Mouse (Mus musculus) CD4-positive, CD25-positive, alpha-beta regulatory T cell, adult 2 months (primary cell): ENCODE results near the gene Pif1.

Experiments
- DNase-seq: peaks from one replicate; pipeline ENCODE4 v3.0.0-alpha.2; 2012; ENCODE audit warnings: low read depth, low spot score

Pif1 gene

DNA sequence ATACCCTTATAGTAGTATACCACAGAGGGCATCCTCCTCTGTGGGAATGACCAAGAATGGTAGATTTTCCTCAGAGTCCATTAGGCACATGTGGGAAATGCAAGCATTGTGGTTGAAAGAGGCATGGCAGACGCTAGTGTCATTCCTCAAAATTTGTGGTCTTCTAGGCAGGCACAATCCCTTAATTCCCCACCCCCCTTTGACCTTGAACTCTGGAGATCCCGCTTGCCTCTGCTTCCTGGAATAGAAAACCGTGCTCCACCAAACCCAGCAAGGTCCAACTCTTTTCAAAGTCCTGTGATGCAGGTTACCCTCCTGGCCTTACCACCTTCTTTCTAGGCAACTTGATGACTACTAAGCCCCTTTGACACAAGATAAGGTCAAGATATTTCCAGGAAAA is 5.8 kb downstream of the Pif1 start:
- no peak for DNase-seq

- DNase-seq: no peak
Measured at GRCm38 (mm10) chr9:65593596-65593995, 6.6 kb downstream of the Pif1 start.

GRCm38 (mm10) chr9:65598765-65599249 is 11.8 kb downstream of the Pif1 start:
- peak; percentile 76 for DNase-seq

- DNase-seq: no peak
Measured at GRCm38 (mm10) chr9:65600951-65601350, 14.0 kb downstream of the Pif1 start.

DNA sequence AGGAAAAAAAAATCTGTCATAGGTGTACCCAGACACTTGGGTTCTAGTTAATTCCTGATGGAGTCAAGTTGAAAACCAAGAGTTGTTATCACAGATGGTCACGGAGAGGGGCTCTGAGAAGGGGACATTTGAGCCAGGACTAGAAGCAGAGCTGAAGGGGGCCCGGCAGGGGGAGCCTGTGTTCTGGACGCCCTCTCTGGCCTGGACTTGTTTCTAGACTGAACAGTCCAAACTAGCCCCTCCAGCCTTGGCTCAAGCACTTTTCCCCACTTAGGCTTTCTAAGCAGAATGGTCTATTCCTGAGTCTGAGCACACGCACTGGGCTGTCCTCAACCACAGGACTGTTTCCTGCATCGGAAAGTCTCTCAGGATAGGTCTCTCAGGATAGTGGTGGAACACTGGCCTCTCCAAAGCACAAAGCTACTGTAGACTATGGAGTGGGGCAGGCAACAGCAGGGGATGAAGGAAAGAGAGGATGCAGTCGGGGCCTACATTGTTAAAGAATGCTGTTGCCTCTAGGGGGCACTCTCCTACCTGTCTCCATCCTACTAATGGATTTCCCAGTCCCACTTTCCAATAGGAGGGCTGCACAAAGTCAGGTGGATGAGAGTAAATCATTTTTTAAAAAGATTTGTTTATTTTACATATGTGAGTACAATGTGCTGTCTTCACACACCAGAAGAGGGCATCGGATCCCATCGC is 16.6 kb downstream of the Pif1 start:
- DNase-seq: peak; percentile 46

DNA sequence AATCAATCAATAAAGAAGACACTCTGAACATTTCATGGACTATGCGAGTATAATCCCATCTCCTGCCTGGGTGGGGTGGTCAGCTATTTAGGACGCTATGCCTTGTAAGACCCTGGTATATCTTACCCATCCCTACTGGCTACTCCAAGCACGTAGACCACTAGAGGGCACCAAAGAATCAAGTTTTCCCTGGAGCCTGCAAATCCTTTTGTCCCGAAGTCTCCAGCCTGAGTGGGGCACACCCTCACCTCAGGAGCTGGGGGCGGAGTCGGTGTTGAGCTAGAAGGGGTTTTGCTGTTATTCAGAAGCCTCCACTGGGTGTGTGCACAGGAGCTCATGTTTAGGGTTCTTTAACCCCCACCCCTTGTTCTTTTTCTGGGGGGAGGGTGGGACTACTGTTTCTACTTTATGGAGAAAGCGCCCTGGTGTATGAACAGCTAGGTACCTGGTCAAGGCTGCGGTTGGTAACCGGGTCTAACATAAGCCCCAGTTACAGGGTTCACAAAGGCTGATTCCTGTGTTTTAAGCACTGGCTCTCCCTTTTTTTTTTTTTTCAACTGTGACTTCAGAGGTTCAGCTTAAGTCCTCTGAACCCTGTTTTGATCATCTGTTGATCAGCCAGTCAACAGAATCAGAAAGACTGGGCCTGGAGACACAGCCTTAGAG is 18.6 kb downstream of the Pif1 start:
- peak; percentile 75 for DNase-seq

DNA sequence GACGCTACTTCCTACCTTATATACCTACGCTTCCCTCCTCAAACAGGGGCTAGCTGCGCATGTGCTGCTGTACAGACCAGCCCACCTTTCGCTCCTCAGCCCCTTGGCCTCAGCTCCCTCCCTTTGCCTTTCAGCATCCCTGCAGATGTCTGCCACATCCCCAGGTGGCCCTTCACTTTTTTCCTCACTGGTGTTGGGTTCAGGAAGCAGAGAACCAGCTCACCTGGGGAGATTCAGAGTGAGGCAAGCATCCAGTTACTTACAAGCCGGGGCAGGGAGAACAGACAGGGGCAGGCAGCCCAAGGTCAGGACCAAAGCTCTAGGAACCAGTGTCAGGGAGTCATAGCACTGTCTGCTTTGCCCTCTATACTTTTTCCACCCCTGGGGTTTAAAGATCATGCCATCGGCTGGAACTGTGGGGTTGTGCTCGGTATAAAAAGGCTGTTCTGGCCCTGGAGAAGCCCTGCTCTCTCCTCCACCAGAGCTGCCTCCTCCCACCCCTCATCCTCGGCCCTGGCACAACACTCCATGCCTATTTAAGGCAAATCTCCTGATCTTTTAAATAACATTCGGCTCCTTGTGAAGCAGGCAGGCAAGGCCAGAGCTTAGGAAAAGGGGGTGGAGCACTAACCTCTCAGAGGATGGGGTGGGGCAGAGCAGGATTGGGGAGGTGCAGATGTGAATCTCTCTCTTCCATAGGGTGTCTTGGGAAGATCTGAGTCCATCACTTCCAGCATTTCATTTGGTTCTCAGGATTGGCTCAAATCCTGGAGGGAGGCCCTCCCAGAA is 19.6 kb downstream of the Pif1 start:
- DNase-seq: no peak

- no peak for DNase-seq
Measured at GRCm38 (mm10) chr9:65607120-65607519, 20.2 kb downstream of the Pif1 start.

DNA sequence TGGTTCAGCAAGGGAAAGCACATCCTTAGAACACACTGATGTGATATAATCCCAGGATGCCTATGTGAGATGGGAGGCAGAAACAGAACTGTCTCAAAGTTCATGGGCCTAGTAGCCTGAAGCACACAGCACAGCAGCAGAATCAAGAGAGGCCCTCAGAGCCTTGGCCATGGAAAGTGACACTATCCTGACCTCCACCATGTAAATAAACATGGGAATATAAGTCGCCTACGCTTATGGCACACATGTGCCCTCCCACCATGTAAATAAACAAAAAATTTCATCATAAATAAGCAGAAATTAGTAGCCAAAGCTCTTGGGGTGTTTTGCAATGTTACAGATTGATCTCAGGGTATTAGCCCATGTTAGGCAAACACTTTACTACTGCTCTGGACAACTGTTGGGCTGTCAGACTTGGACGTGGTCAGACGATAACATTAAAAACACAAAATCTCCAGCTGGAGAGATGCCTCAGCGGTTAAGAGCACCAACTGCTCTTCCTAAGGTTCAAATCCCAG is 25.1 kb downstream of the Pif1 start:
- no peak for DNase-seq

- DNase-seq: no peak
Measured at GRCm38 (mm10) chr9:65613098-65613497, 26.1 kb downstream of the Pif1 start.

GRCm38 (mm10) chr9:65619311-65619710 is 32.4 kb downstream of the Pif1 start:
- DNase-seq: no peak

GRCm38 (mm10) chr9:65621196-65621595 is 34.2 kb downstream of the Pif1 start:
- no peak for DNase-seq

DNA sequence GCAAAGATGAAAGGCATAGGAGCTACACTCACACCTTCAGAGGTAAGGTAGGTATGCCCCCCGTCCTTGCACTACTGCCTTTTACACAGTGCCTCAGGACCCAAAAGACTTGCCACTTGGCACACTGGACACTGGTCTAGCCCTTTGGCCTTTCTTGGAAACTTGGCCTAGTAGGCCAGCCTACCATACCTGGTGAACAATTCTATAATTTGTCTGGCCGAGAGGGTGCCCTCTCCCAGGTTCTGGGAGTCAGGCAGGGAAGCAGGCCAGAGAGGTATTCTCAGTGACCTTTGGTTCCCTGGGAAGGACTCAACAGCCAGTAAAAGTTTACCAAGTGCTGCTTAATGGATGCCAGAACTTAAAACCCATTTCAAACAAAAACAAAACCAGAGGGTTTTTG is 34.7 kb downstream of the Pif1 start:
- DNase-seq: no peak

DNA sequence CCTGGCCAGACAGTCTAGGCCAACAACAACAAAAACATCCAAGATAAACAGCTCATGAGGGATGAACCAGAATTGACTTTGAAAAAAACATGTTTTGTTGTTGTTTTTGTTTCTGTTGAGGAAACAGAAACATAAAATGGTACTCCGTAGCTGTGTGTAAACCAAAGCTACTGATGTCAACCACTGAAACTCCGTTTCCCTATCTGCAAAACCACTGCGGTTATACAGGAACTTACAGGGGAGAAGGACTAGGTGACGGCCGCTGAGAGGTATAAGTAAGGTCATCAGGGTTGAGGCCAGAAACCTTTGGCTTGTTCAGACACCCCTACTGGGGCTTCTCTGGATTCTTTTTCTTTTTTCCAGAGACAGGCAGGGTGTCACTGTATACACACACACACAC is 35.9 kb downstream of the Pif1 start:
- peak; percentile 21 for DNase-seq

DNA sequence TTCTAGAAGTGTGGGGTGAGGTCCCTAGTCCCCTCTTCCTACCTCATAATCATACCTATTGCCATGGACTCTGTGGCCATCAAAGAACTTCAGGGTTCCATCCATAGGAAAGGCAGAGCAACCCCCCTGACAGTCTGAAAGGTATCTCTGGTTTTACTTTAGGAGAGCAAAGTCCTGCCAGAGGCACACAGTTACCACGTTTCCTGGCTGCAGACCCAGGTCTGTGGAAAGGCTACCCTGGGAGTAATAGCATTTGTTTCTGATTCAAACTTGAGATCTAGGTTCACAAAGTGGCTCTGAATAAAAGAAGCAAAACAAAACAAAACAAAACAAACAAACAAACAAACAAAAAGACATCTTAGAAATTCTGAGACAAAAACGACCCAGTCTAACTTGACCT is 37.3 kb downstream of the Pif1 start:
- DNase-seq: no peak

GRCm38 (mm10) chr9:65629025-65629766 is 42.2 kb downstream of the Pif1 start, which contains the start of gene Rbpms2:
Rbpms2 (plus strand) TSS chr9:65629648.
- DNase-seq: peak; percentile 53

GRCm38 (mm10) chr9:65629767-65630630 is 43.0 kb downstream of the Pif1 start:
- DNase-seq: peak; percentile 61

DNA sequence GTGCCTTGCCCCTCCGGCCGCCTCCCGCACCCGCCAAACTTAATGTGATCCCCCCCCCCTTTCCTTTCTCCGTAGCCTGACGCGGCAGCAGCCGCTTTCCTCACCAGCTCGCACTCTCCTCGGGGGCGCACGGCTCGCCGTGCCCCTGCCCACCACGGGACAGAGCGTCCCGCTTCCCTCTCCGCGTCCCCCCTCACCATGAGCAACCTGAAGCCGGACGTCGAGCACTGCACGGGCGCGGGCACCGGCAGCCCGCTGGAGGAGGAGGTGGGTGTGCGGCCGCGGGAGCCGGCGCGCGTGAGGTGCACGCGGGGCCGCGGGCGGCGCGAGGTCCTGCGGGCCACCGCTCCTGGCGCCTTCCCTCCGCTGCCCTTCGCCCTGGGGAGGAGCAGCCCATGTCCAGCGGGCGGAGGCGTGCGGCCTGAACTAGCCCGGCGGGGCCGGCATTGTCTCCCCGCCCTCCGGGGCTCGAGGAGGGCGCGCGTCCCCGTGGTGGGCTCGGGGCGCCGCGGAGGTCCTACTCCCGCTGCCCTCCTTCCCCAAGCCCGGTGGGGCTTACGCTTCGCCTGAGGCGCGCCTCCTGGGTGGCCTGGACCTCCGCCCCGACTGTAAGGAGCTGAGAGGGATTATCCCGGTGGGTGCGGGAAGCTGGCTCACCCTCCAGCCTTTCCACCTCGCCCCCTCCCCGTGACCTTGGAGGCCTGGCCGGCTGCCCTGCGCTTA is 43.8 kb downstream of the Pif1 start:
- peak; percentile 49 for DNase-seq

DNA sequence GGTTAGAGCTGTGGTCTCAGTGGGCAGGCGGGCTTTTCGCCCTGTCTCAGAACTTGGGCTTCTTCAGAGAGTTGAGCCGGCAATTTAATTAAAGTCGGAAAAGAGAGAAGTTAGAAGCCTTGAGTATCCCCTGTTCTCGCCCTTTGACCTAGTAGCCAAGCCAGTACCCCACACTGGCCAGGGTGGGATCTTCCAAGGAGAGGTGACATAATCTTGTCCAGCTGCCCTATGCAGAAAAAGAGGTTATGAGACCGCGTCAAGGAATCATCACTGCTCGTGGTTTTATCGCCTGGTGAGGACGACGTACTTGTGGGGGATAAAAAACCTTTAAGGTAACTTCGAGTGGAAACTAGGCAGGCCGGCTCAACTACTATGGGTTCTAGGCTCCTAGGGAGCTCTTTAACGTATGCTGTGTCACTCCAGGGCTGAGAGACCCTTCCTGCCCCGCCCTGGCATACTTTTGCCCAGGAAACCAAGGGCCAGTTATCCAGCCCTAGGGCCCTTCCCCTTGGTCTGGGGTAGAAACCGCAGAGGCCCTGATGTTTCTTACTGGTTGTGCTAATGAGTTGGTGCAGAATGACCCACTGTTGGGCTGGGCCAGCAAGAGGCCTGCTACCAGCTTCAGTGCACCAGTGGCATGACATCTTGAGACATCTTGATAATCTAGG is 44.5 kb downstream of the Pif1 start:
- DNase-seq: peak; percentile 14
